Mouse (Mus musculus) kidney, adult 18-20 months (tissue): ENCODE data around the gene 4921539E11Rik.

ENCODE experiments used
- DNase-seq: peaks from one replicate; pipeline ENCODE4 v3.0.0; 2021

The 4921539E11Rik gene

DNA sequence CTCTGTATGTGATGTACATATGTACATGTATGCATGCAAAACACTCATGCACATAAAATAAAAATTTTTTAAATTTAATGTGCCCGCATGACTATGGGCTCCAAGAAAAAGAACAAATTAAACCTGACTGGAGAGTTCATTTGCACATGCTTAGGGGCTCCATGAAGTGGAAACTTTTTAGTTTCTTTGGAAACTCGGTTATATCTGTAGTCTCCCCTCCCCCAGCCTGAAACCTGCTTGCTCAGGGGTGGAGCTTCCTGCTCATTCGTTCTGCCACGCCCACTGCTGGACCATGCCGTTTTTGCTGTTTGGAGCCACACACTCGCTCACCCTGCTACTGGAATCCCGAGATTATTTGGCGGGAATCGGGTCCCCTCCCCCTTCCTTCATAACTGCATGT is 67.8 kb downstream of the 4921539E11Rik start:
- DNase-seq, result no peak

DNA sequence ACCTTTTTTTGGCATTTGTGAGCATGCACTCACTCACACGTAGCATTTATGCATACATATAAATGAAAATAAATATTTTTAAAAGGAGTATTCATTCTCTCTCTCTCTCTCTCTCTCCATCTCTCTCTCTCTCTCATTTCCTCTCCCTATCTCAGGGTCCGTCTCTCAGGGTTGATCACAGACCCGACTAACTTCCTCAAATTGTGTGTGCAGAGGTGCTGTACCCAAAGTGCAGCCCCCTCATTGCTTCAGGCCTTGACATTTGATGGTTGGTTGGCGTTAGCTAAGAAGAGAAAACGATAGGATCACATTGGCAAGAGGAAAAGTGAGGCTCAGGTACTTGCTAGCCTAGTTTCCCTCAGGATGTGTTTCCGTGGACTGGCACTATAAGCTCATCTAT is 68.9 kb downstream of the 4921539E11Rik start:
- DNase-seq, result no peak

DNA sequence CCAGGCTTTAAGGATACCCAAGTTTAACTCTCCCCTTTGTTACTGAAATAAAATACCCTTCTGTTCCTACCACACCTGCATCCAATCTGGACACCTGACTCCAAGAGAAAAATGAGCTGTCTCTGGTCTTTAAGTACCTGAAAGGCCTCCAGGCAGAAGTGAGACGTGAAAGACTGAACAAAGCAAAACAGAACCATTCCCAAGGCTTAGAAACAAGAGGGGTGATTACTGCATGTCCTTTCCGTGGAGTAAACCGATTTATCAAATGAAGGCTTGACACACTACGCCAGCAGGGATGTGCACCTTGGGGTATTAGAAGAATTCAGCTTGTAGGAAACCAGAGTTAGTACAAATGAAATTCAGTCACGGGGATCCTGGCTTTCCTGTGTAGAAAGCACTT is 71.7 kb downstream of the 4921539E11Rik start:
- DNase-seq, result no peak

DNA sequence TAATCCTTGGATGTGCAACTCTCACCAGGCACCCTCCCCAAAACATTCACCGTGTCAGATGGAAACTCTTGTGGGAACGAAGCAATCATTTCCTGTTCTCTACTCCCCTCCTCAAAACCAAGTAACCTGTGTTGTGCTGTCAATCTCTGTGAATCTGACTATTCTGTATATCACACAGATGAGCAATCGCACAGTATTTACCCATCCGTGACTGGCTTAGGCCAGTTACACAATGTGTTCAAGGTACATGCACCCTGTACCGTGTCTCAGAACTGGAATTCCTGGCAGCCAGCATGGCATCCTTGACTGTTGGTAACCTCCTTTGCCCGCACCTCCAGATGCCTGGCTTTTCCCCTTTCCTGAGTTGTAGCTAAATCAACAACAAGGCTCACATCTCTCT is 74.6 kb downstream of the 4921539E11Rik start:
- DNase-seq, result peak; percentile 66

DNA sequence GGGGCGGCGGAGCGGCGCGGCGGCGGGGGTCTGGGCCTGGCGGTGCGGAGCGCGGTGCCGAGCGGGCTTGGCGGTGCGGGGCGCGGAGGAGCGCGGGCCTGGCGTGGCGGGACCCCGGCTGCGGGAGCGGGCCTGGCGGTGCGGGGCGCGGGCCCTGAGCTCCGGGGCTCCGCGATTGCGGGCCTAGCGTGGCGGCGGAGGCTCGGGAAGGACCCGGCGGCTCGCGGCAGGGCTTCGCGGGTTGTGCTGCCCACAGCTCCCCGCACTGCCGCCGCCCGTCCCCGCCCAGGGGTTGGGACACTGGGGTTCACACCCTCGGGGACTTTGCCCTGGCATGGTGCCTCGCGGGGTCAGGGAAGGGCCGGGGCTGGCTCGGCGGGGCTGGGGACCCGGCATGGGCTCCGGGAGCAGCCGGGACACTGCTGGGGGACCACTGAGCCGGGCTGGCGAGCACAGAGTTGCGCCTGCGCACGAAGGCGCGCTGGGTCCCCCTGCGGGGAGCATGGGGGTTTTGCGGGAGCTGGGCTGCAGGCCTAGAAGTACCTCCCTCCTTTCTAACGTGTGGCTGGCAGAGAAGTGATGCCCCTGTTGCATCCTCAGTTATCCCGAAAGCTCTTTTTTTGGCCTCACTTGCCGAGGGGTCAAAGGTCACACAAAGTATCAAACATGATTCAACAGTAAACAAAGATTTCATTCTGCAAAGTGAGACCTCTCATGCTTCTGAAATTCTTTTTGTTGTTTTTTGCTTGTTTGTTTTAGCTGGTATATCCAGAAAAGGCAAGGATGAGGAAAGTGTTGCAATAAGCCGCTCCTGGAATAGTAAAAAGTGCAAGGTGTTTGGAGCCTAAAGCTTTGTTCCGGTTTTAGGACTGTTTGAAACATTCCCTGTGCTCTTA is 75.5 kb downstream of the 4921539E11Rik start, which contains the start of gene Slc35d1:
TSS of gene Slc35d1 (minus strand) at position 240 of the 896 bp plus-strand sequence.
- peak; percentile 89 for DNase-seq

DNA sequence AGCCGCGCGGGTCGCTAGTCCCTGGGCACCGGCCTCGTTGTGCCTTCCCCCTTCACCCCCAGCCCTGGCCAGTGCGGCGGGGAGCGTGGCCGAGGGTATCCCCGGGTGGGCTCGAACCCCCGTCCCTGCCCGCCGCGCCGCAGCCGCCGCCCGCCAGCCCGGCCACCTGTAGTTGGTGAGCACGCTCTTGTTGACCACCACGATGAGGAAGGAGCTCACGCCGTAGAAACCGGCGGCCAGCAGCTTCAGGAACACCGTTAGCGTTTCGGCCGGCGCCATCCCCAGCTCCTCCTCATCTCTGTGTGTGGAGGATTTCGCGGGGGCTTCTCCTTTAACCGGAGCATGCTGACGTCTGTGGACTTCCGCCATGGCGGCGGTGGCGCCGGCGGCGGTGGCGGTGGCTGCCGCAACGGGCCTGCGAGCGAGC is 76.2 kb downstream of the 4921539E11Rik start:
- peak; percentile 72 for DNase-seq

DNA sequence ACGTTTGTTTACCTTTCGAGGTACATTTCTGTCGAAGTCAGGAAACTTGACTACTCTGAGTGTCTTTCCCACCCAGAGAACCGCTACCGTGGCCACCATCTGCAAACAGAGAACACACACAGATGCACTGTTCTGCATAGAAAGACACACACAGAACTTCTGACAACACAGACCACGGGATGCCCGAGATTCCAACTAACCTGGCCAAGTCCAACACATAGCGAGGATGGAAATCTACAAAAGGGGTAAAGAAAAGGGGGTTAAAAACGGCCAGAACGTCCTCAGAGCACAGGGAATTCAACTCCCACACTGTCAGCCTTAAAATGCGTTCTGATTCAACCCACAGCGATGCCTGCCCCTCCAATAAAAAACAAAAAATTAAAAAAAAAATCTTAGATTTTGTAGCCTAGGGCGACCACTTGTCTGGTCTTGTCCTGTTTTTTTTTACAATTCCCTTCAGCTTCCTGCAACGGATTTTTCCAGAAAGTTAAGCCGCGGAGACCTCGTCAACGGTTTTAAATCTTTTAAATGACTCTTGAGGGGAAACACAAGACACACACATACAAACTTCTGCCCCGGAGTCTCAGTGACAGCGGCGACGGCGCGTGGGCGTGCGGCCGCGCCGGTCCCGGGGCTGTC is 76.7 kb downstream of the 4921539E11Rik start:
- peak; percentile 11 for DNase-seq

DNA sequence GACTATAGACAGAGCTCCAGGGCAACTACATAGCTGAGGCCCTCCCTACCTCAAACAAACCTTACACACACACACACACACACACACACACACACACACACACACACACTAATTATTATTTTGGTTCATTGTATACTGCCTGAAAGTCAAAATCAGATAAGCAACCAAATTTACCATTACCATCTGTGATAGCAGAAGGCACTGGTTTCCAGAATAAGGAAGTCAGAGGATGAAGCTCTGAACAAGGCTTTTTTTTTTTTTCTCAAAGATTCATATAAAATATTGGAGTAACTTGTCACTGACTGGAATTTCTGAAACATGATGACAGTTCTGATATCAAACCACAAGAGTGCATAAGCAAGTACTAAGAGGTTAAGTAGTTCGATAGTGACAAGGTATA is 82.1 kb downstream of the 4921539E11Rik start:
- DNase-seq, result no peak

DNA sequence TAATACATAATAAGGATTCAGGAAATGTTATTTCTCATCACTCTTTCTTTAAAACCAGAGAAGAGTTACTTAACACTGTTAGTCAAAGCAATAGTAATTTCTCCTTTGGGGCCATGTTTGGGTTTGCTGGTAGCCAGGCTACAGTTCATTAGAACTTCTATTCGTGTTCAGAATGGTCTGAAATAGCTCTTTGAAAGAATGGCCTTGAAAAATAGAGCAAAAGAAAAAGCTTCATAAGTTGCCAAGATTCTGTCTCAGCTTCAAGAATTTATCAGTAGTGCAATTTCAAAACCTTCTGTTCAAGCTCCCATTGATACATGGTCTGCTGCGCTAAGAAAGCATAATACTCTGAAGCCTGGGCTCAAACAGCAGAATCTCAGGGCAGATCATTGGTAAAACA is 87.0 kb downstream of the 4921539E11Rik start:
- no peak for DNase-seq

DNA sequence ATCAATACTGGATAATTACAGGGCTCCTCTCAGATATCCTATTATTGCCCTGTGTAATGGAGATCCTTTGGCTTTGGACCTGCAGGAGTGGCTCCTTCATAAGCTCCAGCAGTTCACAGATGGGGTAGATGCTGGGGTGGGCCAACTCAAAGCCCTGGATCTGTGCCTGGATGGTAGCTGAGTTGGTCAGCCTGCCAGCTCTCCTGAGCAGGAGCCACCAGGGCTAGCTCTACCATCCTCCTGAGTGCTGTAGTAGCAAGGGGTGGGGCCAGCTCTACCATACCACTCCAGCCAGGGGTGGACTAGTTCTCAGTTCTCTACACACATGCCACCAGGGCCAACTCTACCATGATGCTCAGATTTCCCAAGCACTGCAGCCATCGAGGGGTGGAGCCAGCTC is 90.6 kb downstream of the 4921539E11Rik start:
- no peak for DNase-seq

DNA sequence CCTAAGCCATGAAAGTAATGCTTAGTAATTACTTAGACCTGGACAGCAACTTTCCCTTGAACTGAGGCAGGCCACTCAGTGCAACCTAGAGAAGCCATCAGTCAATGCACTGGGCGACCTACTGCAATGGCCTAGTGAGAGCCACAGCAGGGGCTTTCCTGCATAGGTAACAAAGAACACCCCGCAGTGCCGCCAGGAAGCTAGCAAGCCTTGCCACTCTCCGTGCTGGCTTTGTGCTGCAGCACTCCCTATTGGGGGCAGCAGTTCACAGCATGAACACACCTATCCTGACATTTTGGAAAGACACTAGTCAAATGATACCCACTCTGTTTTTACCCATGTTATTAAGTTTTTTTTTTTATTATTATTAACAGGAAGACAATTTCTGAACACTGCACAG is 91.6 kb downstream of the 4921539E11Rik start:
- DNase-seq, result no peak

DNA sequence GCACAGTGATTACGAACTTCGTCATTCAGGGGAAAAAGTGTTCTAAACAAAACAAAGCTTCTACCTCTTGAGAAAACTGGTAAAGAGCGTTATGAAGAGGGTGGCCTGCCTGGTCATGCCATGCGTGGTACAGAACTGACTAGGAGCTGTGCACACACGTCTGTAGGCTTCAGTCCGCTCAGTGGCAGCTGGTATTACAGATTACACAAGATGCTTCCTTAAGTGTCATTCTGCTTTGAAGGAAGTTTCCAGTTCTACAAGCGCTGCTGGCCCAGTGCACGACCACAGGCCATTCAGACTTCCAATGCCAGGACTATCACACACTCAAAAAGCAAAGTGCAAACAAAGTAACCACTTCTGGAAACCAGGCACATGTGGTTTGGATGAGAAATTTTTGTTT is 93.3 kb downstream of the 4921539E11Rik start:
- no peak for DNase-seq

DNA sequence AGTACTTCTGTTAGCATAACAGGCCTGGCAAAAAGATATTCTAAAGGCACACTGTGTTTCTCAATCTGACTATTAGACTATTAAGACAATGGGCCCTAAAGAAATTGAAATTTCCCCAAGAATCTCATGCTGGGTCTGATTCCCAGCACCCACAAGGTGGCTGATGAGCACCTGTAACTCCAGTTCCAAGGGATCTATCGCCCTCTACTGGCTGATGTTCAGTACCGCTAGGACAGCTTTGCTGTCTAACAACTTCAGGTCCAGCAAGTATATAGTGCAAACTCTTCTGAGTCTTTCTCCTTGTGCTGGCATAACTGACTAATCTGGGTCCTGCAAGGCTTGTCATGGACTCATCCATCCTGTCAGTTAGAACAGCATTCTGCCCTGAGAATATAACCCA is 98.2 kb downstream of the 4921539E11Rik start:
- no peak for DNase-seq

DNA sequence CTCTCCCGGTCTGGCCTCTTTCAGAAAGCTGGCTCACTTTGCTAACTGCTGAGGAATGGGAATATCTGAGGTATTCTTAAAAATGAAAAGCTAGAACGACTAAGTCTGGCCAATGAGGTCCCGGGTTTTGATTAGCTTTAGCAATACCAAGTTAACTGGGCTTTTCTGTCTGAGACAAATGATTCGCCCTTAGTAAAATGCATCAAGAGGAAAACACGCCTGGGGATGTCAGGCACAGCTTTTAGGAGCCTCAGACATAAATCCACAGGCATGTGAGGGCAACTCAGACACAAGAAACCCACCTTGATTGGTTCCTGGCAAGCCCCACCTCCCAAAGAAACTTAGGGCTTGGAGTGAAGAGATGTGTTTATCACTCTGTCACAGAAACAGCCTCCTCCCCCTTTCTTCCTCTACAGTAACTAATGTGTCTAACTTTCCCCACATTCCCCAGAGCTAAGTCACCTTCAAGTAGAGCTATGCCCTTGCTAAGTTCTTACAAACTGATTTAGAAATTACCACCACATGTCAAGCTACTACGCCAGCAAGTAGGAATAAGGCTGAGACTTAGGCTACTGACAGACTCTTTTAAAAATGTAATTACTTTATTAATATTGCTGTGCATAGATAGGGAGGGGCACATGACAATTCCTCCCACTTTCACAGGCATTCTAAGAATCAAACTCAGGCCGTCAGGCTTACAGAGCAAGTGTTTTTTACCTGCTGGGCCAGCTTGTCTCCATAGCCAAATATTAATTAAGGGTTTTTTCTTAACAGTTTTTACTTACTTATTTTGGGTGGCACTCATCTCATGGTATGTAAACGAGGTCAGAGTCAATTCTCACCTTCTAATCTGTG is 101.7 kb downstream of the 4921539E11Rik start:
- no peak for DNase-seq
